Mouse (Mus musculus): ENCODE results near the gene Klhl10.

Klhl10 gene

DNA sequence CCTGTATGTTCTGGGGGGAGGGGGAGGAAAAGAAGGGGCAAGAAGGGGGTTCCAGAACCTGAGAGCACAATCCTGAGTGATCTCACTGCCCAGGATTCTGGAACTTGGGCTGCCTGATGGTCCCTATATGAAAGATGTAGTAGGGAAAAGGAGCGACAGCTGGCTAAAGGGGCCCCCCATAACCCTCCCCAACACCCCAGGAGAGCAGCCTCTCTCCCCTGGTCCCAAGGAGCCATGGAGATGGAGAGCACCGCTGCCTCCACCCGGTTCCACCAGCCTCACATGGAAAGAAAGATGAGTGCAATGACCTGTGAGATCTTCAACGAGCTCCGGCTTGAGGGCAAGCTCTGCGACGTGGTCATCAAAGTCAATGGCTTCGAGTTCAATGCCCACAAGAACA lies at the start of gene Klhl10, which contains the start of gene Nt5c3b:
Gene Klhl10 (plus strand): TSS at position 121 of the 400 bp plus-strand sequence.
Gene Nt5c3b (minus strand): TSS at position 12 of the 400 bp plus-strand sequence.
- DNase-seq (ENCODE audit: low read depth, low spot score) = no peak

DNA sequence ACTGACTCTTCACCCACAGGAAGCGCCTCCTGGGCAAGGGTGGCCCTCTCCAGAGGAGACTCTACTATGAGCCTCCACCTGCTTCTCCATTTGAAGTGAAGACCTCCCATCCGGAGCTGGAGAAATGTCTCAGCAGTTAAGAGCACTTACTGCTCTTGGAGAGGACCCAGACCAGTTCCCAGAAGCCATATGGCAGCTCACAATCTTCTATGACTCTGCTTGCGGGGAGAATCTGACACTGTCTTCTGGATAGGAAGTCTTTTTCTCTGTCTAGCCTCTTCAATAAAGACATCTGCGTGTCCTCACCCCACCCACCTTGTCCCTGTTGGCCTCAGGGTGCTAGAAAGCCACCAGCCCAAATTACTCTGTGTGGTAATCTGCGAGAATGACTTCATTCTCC lies 48.8 kb upstream of the Klhl10 start:
- no peak for DNase-seq (ENCODE audit: low read depth, low spot score)

GRCm38 (mm10) chr11:100393733-100394132 lies 48.0 kb upstream of the Klhl10 start:
- DNase-seq (ENCODE audit: low read depth, low spot score) = no peak

DNA sequence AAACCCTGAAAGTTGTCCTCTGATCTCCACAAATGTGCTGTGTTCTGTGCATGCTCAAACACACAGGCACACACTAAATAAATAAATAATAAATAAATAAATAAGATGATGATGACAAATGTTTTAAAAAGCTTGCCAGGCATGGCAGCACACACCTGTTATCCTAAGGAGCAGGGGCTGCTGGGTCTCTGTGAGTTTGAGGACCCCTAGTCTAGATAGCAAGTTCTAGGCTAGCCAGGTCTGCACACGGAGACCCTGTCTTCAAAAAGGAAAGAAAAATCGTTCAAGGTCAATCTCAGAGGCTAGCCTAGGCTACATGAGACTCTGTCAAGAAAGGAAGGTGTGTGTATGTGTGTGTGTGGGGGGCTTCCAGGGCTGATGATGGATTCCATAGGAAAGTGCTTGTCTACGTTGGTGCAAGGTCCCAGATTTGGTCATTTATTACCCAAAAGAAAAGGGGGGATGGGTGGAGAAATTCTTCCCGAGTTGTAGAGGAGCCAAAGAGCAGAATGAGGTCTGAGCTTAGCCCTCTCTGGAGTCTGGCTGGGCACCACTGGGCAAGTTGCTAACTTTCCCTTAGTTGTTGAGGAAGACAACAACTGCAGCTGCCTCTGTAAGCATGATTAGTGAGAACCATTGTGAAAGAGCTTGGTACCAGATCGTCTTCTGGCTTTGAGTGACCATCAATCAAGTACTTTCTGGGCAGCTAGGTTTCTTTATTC lies 47.2 kb upstream of the Klhl10 start:
- DNase-seq (ENCODE audit: low read depth, low spot score) = no peak

GRCm38 (mm10) chr11:100395200-100395599 lies 46.5 kb upstream of the Klhl10 start:
- no peak for DNase-seq (ENCODE audit: low read depth, low spot score)

GRCm38 (mm10) chr11:100395861-100396631 lies 45.7 kb upstream of the Klhl10 start:
- no peak for DNase-seq (ENCODE audit: low read depth, low spot score)

- DNase-seq (ENCODE audit: low read depth, low spot score) = no peak
Observed at GRCm38 (mm10) chr11:100396886-100397599, 44.7 kb upstream of the Klhl10 start.

- DNase-seq (ENCODE audit: low read depth, low spot score) = peak; percentile 96
Observed at GRCm38 (mm10) chr11:100397600-100398389, 43.9 kb upstream of the Klhl10 start, which contains the start of gene Jup. TSS of gene Jup (minus strand) at chr11:100397763.

GRCm38 (mm10) chr11:100398517-100398916 lies 43.2 kb upstream of the Klhl10 start:
- DNase-seq (ENCODE audit: low read depth, low spot score) = no peak

DNA sequence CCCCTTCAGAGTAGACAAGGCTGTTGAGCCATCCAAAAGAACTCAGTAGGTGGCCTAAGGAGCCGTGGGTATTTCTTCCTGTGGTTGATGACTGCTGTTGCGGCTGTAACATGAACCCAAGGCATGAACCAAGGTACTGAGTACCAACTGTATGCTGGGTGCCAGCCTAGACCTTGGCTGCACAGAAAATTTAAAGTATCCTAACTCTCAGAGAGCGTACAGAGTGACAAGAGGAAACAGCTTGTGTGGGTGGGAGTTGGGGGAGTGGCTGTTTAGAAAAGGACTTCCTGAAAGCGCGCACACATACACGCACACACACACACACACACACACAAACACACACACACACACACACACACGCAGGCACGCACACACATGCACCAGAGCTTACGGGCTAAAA lies 42.4 kb upstream of the Klhl10 start:
- no peak for DNase-seq (ENCODE audit: low read depth, low spot score)

GRCm38 (mm10) chr11:100399727-100400538 lies 41.8 kb upstream of the Klhl10 start:
- no peak for DNase-seq (ENCODE audit: low read depth, low spot score)

GRCm38 (mm10) chr11:100400842-100401241 lies 40.9 kb upstream of the Klhl10 start:
- DNase-seq (ENCODE audit: low read depth, low spot score) = no peak

DNA sequence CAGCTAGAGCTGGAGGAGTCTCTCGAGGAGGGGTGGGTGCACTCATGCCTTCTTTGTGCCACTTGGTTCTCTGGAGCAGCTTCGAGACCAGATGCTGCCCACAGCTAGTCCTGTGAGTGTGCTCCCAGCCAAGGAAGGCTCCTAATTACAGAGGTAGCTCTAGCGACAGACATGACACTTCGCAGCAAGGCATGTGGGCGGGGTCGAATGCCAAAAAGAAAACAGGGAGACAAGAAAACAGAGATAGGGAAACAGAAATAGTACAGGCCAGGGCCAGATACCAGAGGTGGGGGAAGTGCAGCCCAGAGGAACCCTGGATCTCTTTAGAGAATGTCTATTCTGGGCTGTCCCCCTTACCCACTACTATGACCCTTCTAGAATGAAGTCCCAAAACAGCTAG lies 39.5 kb upstream of the Klhl10 start:
- no peak for DNase-seq (ENCODE audit: low read depth, low spot score)

- no peak for DNase-seq (ENCODE audit: low read depth, low spot score)
Observed at GRCm38 (mm10) chr11:100402682-100403081, 39.0 kb upstream of the Klhl10 start.

DNA sequence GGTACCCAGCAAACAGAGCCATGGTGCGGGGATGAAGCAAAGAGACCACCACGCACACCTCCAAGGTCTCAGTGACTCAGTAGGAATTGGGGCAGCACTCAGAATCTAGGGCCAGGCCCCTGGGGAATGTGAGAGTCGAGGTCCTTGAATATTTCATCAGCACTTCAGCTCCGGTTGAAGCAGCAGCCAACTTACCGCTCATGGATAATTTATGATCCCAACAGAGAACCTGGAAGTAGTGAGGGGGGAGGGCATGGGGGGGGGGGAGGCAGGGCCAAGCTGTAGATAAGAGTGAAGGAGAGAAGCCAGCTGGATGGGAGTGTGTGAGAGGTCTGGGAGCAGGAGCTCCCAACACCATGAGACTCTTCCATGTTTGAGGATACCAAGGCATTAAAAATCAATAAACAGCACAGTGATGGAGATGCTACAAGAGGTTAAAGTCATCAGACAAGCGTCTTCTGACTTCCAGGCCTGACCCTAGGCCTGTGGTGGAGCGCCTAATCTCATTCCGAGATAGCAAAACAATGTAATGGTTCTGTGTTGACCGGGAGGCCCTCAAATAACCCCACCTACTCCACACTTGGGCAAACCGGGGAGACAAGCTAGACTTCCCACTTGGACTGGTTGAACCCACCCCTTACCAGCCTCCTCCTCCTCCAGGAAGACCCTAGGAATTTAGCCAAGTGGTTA lies 38.1 kb upstream of the Klhl10 start:
- no peak for DNase-seq (ENCODE audit: low read depth, low spot score)

DNA sequence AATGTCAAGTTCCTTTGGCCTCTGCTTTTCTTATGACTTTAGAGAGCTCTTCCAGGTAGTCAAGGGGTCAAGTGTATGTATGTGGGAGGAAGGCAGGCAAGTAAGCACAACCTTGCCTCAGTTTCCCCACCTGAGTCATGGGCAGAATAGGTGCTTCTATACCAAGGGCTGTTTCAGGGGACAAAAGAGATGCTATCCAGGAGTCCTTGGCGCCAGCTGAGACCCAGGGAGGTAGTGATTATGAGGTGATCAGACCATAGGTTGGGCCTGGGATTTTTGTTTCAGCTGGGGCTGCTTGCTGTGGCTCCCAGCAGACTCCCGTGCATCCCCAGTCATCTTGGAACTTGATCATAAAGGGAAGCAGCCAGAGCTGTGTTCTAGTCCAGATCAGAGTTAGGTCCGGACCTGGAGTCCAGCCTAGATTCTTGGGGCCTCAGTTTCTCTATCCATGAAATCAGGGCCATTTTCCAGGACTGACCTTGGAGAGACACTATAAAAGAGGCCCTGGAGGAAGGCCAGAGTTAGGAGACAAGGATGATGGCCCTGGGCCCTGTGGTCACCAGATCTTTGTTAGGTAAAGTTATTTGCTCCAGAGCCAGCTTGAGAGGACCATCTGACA lies 37.2 kb upstream of the Klhl10 start:
- no peak for DNase-seq (ENCODE audit: low read depth, low spot score)

GRCm38 (mm10) chr11:100406273-100406672 lies 35.4 kb upstream of the Klhl10 start:
- DNase-seq (ENCODE audit: low read depth, low spot score) = no peak

- no peak for DNase-seq (ENCODE audit: low read depth, low spot score)
Observed at GRCm38 (mm10) chr11:100406995-100407705, 34.6 kb upstream of the Klhl10 start.
